Mouse (Mus musculus): Measurements from ENCODE around the gene Ptprn2.

The Ptprn2 gene

DNA sequence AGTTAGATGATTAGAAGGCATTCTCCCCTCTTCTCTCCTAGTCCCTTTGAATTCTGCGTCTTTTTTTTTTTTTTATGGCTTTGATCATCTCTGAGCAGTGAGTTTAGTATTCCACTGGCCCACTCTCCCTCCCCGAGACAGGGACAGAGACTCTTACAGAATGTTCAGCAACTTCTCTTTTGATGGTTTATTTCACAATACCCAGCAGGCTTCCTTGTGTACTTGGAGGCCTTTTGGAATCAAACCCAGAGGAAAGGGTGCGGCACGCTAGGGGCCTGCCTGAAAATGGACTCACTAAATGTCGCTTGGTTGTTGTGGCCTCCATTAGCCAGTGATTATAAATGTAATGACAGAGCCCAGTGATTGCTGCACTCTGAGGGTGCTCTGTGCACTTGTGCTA, 680.7 kb downstream of the Ptprn2 start:
- no peak for DNase-seq (ENCODE audit: low spot score)

DNA sequence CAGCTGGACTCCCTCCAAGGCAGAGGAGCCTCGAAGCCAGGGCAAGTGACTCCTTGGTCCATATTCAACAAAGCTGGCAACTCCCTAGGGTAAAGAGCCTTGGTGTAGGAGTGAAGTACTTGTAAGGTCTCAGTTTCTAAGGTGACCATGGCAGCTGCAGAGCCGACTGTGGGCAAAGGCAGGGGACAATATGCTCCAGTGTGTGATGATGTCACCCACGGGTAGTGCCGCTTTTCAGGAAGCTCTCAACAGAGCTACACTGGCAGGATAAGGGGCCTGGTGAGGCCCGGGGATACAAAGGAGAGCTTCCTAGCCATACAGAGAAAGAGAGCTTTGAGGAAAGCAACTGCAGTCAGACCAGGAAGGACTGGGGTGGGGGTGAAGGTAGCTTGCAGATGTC, 684.1 kb downstream of the Ptprn2 start:
- DNase-seq (ENCODE audit: low spot score), result no peak

DNA sequence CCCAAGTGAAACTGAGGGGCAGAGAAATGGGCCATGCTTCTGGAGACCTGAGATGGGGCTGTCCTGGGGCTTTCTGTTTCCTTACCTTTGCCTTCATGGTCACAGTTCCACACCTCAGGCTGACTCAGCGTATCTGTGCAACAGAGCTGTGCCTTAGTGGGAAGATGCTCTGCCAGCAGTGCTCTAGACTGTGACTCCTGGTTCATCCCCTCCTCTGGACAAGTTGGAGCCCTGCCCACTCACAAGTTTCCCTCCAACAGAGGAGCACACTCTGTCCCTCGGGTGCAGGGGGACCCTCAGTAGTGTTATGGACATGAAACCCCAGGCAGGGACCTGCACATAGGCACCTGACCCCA, 687.0 kb downstream of the Ptprn2 start:
- no peak for DNase-seq (ENCODE audit: low spot score)

DNA sequence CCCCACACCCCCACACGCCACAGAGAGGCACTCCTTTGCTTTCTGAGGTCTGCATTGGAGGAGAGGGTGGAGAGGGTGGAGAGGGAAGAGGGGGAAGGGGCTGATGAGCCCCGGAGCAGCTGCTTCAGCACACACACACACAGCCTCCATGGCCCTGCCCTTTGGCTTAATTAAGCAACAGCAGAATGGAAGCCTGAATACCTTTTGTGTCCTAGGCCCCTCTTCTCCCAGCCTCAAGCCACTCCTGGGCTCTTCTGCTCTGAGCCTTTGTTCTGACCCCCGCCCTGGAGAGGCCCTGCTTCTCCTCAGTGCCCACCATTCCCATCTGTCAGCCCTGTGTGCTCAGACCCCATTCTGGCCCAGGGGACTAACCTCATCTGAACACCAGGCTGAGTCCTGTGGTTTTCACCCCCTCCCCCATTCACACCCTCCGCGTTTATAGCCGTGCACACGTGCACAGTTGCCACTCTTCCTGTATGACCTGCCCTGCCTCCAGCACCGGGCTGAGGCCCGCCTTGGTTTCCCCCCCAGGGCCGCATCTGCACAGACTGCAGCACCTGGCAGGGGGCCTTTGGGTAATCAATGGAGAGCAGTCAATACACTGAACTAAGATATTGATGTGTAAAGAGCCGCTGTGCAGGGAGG, 687.5 kb downstream of the Ptprn2 start:
- DNase-seq (ENCODE audit: low spot score), result no peak

DNA sequence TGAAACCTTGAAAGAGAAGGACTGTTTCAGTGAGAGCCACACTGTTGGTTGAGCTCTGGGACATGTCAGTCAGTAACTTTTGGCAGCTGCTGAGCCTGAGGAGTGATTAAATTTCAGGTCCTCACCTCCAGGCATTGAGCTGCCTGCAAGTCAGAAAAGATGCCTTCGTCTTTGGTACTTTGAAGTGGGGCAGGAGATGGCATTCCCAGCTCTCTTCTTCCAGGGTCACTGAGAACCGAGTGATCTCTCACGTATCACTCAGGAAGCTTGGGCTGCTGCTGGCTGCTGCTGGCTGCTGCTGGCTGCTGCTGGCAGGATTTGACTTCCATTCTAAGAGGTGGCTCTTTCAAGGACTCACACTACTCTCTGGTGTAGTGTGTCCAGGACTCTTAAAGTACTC, 688.7 kb downstream of the Ptprn2 start:
- no peak for DNase-seq (ENCODE audit: low spot score)

DNA sequence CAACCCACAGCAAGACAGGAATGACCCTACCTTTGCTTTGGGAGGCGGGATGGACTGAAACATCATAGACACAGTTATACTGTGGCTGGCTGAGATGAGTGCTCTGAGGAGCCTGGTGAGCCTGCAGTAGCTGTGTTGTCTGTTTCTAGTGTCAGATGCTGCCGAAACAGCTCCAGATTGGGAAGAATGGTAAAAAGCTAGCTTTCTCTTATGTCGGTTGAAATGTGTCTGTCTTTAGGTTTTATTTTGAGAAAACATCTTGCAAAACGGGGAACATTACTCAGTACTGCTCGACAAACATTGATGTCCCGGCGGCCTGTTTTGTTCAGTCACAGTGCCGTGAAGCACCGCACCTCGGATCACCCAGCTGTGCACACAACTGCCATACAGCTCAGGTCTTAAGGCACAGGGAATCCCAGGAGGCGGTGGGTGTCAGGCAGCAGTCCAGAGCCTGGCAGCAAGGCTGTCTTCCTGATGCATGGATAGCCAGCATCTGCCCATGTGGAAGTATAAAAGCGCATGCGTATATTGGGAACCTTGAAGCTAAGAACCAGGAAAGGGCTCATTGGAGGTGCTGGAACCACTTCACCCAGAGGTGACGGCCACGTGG, 689.7 kb downstream of the Ptprn2 start:
- DNase-seq (ENCODE audit: low spot score), result no peak

DNA sequence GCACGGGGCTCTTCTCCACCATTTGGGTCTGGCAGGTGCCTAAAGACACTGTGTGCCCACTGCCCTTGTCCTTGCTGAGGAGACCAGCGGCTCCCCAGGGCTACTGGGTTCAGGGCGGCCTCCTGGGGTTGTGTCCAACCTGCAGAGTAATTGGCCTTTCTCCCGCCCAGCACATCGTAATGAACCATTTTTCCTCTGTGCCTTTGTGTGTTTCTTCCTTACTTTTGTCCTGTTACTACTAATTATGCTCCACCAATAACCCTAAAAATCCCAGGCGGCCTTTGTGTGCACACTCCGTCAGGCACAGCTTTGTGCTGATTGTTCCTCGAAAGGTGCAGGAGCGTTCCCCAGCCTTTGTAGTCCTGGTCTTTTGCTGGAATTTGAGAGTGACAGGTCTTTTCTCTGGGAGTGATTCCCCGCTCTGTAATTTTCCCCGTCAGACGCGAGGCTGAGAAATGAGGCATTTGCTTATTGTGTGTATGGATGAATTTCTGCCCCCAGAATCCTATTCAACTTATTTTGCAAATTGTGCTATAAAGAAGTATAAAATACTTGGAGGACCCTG, 690.8 kb downstream of the Ptprn2 start:
- DNase-seq (ENCODE audit: low spot score), result no peak

DNA sequence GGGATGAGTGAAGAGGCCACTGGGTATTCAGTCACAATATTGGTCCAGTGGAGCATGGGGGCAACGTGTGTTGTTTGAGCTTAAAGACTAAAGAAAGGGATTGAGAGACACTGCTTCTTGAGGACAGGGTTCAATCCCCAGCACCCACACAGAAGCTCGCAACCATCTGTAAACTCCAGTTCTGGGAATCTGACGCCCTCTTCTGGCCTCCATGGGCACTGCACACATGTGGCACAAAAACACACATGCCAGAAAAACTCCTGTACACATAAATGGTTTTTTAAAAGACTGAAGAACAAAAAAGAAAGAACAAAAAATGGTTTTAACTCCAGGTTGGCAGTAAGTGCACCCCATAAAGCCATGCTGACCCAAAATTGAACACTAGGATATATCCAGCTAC, 701.6 kb downstream of the Ptprn2 start:
- no peak for DNase-seq (ENCODE audit: low spot score)

DNA sequence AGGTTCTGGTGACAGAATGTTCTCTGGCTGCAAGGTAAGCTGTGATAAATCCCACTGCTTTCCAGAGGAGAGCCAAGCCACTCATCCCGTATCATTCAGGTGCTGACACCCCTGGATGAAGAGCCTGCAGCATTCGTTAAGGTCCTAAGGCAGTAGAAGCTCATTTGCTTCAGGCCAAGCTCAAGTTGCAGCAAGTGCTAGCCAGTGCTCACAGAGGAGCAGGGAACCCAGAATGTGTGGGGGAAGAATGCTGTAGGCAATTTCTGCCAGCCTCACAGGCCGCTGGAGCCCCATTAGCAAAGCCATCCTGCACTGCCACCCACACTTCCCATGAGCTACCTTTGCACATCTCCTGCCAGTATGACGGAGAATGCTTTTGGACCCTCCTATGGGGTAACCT, 706.5 kb downstream of the Ptprn2 start:
- no peak for DNase-seq (ENCODE audit: low spot score)

DNA sequence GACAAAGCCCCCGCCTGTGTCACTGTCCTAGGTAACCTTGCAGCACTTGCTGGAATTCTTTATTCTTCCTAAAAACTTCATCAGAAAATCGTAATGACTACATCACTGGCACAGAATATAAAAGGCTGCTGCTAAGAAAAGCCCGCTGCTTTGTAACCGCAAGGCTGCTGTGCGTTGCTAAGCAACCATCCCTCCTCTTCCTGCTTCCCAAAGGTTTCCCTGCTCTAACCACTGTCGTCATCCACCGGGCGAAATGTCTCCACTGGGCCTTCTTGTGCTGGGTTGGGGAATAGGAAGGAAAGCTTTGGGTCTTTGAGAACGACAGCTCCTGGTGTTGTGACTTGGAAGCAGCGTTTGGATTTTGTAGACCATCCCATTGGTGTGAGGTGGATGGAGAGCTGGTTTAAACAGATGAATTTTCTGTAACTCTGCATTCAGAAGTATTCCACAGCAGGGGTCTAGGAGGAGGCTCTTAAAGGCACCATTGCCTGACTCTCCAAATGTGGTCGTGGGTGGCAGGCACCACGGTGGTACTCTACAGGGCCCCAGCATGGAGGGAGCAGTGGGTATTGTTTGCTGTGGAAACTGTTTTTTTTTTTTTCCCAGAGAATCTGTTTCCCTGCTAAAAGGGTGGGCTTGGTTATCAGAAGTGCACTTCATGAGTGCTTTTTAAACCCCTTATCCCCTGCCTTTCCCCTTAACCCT, 711.4 kb downstream of the Ptprn2 start:
- no peak for DNase-seq (ENCODE audit: low spot score)

DNA sequence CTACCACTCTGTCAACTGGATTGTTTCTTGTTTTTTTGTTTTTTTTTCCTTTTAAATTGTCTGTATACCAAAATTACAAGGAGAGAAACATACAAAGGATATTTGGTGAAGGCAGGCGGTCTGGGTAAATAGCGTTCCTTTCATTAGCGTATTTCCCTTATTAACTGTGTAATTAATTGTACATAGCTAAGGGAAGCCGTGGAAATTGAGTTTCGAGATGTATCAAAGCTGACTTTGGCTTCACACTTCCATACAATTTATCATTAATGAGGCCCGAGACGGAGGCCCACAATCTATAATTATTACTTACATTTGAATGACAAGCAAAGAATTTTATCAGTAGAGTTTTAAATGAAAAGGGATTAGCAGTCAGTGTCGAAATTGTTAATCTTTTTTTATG, 712.6 kb downstream of the Ptprn2 start:
- no peak for DNase-seq (ENCODE audit: low spot score)

DNA sequence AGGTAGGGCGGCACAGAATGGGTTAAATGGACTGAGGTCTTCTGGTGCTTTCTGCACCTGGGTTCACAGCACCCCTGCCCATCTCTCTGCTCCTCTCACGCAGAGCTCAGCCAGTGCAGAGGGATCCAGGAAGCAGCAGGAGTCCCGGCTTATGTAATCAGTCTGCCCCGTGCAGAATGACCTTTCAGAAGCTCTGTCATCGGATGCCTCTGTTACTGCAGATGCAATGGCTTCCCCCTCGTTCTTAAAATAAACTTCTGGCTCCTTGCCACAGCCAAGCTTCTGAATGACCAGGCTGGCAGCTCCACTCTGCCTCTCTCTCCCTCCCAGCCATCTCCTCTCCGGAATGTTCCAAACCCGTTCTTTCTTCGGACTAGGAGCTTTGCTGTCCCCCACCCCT, 714.6 kb downstream of the Ptprn2 start:
- peak; percentile 55 for DNase-seq (ENCODE audit: low spot score)

DNA sequence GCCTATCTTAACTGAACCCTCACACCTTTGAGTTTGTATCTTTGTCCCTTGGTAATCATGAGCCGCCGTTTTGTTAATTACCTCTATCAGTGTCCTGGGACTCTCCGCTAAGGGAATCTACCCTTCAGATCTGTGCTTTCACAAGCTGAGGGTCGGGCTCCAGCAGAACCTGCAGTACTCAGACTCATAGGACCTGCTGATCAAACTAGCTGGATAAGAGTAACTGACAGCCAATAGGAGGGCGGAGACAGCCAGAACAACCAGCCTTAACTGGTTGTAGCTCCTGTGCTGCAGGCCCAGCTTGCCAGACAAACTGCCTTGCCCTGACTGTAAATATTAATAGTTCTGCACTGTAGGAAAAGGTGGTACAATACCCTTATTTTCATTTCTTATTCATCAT, 715.1 kb downstream of the Ptprn2 start:
- DNase-seq (ENCODE audit: low spot score), result no peak

DNA sequence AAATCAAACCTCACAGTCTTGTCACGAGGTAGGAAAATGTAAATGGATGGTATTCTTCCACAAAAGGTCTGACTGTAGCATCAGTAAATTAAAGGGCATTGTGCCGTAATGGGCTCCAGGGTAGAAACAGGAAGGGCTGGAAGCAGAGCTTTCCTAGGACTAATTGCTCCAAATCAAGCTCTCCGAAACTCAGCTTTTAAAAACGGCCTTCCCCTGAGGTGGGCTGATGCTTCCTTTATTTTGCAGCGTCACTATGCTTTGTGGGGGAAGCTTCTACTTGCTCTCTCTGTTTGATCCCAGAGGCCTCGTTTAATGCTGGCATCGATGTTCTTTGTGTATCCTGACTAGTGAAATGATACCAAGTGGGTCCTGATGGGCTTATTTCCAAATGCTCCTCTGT, 718.0 kb downstream of the Ptprn2 start:
- DNase-seq (ENCODE audit: low spot score), result no peak

DNA sequence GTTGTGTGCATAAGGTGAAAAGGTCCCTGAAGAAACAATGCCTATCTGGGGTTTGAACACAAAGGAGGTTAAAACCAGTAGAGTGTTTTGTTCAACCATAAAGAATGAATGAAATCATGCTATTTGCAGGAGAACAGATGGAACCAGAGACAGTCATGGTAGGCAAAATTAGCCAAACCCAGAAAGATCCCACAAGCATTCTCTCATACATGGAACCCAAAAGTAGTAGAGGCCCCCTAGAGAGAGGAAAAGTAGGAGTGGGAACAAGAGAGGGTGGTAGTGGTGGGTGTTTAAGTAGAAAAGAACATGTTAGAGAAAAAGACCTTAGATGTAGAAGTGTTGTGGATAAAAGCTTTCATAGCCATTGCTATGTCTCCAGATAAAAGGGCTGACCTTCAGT, 719.4 kb downstream of the Ptprn2 start:
- DNase-seq (ENCODE audit: low spot score), result no peak

DNA sequence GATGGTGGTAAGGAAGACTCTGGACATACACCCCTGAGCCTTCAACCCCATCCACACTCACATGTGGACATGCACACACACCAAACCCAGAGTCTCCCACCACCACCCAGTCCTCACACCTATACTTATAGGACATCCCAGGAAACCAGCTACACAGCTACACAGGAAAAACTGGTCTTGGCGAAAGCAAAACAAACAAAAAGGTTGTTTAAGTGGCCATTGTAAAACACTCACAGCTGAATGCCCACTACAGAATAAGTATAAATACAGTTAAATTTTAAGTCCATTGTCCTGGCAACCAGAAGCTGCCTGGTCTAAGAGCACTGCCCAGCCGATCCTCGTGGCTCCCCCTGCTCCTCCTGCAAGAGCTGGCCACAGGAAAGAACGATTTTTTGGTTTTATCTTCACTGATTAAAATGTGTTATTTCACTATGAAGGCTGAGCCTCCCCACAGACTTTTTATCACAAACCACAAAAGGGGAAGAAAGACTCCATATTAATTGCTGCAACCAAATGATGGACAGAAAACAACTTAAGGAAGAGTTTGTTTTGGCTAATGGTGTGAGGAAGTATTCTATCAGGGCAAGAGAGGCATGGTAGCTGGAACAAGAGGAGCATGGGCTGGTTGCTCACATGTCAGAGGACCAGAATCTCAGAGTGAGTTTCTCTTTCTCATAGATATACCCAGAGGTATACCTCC, 722.1 kb downstream of the Ptprn2 start:
- no peak for DNase-seq (ENCODE audit: low spot score)

DNA sequence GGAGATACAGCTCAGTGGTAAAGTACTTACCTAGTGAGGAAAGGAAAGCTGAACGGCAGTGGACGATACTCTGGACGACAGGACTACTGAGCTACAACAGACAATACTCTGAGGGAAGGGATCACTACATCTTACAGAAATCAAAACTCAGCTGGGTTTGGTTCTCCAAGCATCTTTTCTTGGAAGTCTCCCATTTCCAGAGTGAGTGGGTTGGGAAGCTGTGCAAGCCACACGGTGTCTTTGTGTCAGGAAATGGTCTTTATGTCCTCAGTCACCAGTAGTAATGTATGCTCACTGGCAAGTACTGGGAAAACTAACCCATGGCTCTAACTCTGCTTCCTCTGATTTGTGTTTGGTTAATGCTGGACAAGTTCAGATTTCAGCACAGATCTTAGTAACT, 724.9 kb downstream of the Ptprn2 start:
- DNase-seq (ENCODE audit: low spot score), result no peak

DNA sequence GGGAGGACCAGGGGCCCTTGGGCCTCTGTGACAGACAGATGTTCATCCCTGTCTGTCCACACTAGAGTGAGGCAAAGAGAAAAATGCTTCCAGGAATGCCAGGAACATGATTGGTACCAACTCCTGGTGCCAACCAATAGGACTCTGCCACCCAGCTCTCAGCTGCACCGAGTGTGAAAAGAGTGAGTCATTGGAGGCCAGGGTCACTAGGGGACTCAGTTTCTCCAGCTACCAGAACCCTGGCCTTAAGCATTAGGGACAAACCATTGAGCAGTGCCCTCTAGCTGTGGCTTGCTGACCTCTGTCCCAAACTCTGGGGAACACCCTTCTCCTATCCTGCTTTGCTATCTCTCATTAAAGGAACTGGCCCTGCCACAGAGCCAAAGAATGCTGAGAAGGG, 728.0 kb downstream of the Ptprn2 start:
- no peak for DNase-seq (ENCODE audit: low spot score)

DNA sequence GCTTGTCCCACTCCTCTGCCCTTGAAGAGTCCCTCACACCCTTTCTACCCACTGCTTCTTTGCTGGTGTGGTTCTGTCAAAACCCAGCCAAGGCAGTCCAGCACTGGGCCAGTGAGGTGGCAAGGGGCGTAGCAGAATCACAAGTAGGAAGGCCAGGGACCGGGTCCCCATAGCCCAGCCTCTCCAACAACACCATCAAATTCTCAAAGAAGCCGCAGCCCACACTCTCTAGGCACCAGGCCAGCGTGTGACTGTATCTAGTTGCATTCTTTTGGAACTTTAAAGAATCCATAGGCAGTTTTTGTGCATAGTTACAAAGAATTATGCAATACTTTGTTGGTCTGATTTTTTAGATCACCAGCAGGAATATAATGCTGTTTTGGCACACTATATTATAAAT, 728.8 kb downstream of the Ptprn2 start:
- no peak for DNase-seq (ENCODE audit: low spot score)

DNA sequence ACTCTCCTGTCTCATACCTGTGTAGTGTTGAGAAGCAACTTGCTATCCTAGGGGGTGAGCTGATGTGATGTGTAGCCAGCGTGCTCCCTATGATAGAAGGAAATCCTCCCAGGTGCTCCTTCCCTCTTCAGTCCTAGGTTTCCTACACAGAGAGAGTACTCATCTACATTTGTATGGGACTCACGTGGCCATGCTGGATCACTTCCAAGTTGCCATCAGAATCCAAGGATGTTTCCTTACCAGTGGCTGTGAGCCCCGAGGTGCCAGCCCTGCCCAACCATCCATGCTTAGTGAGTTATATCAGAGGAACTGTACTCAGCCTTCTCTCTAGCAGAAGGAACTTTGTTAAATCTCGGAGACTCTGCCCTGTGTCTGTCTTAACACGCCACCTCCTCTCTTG, 729.4 kb downstream of the Ptprn2 start:
- DNase-seq (ENCODE audit: low spot score), result no peak

DNA sequence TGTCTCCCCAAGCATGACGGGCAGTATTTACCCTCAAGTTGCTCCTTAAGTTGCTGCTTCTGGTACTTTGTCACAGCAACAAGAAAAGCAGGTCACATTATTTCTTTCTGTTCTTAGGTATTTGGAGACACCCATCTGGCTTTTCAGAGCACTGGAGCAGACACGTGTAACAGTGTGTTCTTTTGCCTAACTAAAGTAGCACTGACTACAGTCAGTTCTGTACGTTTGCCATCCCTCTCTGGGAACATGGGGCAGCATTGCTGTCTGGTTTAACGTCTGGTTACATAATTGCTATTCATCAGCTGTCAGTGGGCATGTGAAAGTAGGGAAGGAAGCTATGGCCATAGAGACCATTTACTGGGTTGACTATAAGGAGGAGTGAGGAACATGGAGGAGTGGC, 736.4 kb downstream of the Ptprn2 start:
- DNase-seq (ENCODE audit: low spot score), result no peak

DNA sequence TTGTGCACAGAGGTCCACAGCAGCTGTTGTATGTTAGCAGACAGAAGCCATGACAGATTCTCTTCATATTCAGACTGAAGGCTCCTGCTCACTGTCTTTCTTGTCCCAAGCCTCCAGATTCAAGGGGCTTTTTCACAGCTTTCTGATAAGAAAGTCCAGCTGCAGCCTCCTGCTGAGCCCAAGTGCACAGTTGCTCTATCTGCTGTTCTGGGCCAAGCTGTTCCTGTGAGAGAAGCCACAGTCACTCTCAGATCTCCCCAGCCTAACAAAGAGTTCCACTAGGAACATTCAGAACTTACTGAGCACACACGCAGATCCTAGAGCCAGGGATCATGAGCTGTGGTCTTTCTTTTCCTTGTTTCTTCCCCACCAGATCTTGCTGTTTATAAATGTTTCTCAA, 738.5 kb downstream of the Ptprn2 start:
- no peak for DNase-seq (ENCODE audit: low spot score)

DNA sequence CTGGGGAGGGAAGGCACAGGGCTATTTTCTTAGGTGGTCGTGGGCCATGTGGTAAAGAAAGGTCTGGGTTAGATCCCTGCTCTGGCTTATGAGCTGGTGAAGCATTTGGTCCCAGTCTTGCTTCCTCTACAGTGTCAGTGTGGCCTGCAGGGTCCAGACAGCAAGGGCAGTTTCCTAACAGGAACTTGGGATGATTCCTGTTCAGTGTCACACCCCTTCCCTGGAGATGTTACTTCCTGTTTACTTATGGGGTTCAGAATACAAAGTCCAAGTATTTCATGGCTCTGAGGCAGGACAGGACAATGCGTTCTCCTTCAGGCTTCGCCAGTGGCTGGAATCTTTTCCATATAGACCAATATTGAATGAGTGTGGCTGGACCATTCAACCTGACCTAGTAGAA, 741.7 kb downstream of the Ptprn2 start:
- DNase-seq (ENCODE audit: low spot score), result no peak
